Mouse (Mus musculus): ENCODE results near the gene Rbx1. TPM values are rescaled to one million over a fixed set of nuclear protein-coding genes. Genes with fewer than 3 reads are reported as not detected.

Rbx1 gene
- polyA plus RNA-seq, 2 experiments from 2014 or later: 323 to 363 TPM

DNA sequence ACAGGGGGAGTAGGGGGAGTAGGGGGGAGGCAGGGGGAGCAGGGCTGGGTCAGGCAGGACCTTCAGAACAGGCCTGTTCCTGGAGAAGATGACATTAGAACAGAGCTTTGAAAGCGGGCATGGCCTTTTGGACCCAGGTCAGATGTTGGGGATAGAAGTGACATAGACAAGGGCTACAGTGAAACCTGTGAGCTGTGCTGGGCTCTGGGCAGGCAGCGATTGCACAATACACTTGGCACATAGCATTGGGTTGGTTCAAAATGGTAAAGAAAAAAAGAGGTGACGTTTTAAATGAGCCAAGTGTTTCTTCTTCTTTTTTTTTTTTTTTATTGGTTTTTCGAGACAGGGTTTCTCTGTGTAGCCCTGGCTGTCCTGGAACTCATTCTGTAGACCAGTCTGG is 19.4 kb downstream of the Rbx1 start:
- ATAC-seq: no peak

DNA sequence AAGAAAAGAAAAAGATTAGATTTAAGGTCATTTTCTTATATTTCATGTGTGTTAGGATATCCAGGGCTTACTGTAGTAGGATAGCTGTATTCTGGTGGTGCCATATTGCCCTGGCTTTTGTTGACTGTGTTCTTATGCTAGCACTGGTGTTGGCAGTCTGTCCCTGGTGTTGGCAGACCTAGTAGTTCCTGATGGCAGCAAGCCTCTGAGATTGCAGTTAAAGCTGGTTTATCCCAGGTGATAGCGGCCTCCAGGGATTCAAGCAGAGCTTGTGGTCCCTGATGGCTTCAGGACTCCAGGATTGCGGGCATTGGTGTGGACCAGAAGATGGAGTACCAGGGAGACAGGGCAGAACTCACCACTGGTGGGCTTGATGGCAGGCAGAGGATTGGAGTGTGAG is 37.4 kb downstream of the Rbx1 start:
- ATAC-seq: no peak

DNA sequence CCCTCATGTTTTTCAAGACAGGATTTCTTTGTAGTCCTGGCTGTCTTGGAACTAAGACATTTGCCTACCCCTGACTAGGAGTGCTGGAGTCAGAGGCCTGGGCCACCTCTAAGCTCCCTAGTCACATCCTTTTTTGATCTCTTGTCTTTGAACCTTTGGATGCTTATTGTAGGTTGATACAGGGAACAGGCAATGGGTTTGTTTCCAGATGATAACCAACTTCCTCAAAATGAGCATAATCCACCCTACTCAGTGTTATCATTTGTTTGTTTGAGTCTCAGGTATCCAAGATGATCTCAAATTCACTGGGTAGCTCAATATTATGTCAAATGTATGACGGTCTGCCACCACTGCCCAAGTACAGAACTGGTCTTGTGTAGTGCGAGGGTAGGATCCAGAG is 37.9 kb downstream of the Rbx1 start:
- ATAC-seq: no peak

DNA sequence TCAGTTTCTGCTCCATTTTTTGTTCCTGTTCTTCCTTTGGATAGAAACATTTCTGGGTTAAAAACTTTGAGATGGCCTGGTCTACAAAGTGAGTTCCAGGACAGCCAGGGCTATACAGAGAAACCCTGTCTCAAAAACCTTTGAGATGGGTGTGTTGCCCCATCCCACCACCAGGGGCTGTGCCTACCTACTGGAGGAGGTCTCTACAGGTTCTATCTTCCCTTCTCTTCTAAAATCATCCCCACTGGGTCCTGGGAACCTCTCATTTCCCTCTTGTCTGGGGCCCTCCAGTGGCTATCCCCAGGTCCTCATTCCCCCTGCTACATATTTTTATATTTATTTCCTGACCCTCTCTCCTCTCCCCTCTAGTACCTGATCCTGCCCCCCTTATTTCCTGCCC is 41.1 kb downstream of the Rbx1 start:
- peak; percentile 50 for ATAC-seq

DNA sequence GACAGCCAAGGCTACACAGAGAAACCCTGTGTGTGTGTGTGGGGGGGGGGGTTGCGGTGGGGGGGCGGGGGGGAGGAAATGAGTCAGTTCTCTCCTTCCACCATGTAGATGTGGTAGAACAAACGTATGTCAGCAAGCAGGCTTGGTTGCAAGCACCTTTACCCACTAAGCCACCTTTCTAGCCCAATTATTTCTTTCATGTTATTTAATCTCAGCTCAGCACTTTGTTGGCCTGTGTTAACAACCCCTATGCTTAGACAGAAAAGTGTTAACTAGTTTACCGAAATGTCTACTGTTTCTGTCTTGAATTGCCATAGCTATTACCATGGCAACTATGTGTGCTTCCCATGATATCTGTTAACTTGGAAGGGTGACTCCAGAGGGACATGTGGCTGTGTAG is 44.5 kb downstream of the Rbx1 start:
- peak; percentile 26 for ATAC-seq

DNA sequence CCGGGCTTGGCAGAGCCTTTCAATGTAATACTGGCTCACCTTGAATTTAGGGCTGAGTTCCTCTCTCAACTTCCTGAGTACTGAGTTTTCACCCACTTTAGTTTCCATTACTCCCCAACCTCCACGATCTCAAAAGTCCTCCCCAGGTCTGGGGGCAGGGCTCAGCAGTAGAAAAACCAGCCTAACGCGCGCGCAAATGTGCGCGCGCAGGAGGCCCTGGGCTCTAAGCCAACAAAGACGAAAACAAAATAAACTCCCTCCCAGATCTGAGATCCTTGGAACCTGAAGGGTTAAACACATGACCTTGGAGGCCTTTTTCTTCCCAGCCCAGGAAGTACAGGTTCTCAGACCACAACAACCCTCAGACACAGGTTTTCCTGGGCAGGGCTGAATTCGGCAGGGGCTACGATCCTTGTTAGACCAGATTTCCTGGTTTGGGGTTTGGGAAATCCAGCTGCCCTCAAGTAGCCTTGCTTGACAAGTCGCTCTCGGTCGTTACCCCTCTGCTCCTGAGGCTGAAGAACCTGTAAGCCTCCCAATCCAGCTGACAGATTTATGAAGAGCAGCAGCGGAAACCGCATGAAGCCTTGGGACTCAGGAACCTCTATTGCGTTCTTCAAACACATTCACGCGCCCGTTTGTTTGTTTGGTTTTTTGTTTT is 45.6 kb downstream of the Rbx1 start:
- ATAC-seq: peak; percentile 58

DNA sequence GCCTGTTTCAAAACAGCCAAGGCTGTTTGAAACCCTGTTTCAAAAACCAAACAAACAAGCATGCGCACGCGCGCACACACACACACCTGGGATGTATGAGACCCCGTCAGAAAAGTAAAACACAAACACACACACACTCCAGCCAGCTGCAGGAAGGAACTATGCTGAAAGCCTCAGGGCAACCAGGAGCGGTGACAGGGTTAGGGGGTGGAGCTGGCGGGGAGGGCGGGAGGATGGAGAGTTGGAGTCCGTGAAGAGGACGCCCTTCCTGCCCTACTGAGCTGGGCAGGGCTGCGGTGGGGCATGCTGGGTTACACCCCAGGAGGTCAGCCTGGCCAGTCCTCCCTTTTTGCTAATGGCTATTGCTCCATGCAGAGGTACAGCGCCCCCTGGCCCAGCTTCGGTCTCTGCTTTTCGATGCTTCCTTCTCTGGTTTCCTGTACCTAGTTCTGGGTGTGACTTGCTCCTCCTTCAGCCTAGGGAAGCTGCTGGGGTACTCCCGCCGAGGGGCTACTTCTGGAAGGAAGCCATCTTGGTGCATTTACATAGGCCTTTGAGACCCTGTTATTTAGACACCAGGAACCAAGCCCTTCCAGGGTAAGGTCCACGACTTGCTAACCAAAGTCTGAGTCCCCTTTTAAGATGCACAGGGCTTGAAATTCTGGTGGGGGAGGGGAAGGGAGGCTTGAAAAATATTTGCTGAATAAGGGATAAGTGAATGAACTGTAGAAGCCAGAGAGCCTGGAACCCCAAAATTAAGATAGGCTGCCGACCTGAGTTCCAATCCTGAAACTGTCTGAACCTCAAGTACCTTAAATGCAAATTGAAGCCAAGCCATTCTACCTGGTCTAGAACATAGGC is 48.2 kb downstream of the Rbx1 start:
- ATAC-seq: peak; percentile 67

DNA sequence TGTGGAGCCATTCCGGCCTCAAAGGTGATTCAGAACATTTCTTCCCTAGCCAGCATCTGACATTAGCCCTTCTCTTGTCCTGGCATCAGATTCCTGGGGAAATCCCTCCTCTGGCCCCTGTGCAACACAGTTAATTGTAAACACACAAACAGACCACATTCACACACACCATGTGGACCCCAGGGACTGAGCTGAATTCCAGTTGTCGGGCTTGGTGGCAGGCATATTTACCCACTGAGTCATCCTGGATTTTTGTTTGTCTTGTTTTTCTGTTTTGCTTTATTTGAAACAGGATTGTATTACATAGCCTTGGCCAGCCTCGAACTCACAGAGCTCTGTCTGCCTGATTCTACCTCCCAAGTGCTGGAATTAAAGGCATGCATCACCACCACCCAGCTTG is 49.1 kb downstream of the Rbx1 start:
- no peak for ATAC-seq

DNA sequence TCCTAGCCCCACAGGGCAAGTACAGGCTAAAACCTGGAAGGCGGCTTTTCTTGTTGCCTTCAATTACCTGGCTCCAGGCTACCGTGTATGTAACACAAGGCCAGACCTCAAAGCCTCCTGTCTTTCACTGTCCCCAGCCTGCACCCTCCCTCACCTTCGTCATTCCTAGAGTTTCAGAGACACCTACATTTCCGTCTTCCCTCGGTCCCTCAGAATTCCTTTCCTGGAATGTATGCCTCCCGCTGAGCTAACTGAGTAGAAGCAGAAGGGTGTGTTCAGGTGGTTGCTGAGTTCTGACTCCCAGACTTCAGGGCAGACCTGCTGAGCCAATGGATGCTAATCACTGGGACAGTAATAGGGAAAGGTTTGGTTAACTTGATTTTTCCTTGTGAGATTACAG is 51.9 kb downstream of the Rbx1 start:
- ATAC-seq: no peak

DNA sequence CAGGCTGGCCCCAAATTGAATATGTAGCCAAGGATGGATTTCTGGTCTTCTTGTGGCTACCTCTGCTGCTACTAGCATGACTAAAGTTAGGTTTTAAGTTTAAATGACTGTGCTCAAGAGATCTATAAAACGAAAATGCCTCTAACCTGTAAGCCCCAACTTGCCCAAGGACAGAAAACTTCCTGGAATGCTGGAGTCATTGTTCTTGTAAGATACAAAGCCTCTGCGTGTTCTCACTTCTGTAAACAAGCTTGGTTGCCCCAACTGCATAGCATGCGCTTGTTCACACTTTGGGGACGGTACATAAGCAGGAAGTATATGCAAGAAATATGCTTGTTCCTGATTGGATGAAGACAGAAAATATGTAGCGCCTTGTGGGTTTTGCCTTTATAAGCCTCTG is 52.7 kb downstream of the Rbx1 start:
- ATAC-seq: no peak

DNA sequence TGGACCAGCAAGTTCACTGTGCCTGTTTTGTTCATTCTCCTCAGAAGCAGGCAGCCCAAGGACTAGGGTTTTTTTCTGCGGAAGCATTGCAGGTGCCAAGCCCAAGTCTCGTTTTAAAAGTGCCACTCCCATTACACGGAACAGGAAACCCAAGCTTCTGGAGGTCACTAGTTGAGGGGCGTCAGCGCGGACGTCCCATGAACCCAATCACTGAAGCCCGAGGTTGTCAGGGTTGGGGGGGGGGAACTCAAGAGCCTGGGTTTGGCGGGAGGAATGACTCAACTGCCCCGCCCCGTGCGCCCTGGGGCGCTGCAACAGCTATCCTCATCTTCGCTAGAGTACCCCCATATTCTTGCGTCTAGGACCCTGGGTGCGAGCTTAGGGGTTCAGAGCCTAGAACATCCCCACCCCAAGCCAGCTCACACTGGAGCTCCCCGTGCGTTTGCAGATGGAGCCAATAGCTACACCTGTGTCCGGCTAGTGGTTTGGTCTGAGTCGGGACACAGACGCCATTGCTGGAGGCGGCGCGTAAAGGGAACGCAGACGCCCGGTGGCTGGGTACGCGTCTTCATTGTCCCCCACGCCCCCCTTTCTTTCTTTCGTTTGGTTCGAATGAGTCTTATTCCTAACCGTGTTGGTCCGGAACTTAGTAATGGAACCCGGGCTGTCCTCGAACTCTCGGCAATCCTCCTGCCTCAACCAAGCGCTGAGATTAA is 56.1 kb downstream of the Rbx1 start:
- peak; percentile 57 for ATAC-seq

DNA sequence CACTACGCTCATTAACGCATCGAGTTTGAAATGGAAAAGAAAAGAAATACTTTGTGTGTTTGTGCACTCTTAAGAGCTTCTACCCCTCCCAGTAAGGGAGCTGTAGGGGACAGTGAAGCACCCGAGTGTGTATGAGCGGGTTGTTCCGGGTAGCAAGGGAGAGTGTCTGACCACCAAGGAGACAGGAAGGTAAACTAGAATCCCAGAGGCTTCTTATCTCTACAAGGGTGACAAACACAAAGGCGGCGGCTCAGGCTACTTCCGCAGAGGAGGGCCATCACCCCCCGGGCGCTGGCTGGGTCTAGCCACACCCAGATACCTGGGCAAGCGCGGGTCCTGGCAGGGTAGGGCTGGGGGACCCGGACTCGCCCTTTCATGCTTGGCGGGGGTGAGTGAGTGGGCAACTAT is 56.7 kb downstream of the Rbx1 start:
- ATAC-seq: peak; percentile 75

DNA sequence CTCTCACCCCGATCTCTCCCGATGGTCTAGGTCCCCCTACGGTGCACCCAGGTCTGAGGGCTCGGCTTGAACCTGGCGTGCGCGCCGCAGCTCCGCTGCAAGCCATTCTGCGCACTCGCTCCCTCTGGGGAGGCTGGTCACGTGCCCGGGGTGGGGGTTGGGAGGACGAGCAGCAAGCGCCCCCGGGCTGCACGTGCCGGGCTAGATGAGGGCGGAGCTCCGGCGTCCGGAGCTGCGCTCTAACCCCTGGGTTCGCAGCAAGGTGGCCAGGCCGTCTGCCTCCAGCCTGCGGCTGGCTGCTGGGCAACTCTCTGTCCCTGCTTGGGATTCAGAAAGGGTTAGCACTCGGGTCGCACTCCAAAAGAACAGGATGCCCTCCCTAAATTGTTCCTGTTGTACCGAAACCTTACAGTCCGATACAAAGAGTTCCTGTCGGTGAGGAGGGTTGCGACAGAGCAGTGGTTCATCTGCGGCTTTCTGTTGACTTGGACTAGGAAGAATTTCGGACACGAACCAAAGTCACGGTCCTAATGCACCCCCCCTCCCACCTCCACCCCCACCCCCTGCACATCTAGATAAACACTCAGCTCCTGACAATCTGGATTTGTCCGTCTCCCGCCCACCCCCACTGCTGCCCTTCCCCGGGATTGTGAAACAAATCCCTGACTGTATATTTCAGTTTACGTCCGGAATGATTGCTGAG is 57.2 kb downstream of the Rbx1 start:
- ATAC-seq: peak; percentile 80

DNA sequence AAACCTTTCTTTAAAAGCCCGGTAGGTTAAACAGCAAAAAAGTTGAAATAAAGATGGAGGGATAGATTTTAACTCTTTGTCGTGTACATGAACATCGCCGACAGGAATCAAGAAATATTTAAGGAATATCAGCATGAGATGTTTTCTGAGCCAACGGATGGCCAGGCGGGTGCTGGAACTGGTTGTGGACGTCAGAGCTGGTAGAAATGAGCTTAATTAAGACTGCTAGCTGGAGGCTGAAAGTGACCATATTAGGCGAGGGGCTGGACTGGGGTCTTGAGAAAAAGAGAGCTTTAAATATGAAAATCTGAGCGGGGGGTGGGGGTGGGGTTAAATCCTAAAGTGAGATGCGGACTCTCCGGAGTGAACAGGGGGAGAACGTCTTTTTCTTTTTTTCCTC is 57.8 kb downstream of the Rbx1 start:
- ATAC-seq: no peak

Other genes starting within 250 kb of the Rbx1 start
- gene Mchr1, start 230.8 kb upstream of the Rbx1 start, polyA plus RNA-seq (2017; shearing (Covaris generic)): under 1 TPM in 1 of 2 experiments, not detected in 1; 0.30 TPM
- gene Slc25a17, start 105.5 kb upstream of the Rbx1 start, polyA plus RNA-seq (2017; shearing (Covaris generic)): 100 to 1,000 TPM in 1 of 2 experiments, 10 to 100 TPM in 1; 97.9 to 108 TPM
- 100 to 1,000 TPM; 158 to 178 TPM for gene St13, start 66.2 kb upstream of the Rbx1 start, polyA plus RNA-seq (2017; shearing (Covaris generic))
- 1 to 10 TPM; 8.6 to 9.4 TPM for gene Xpnpep3, start 66.2 kb upstream of the Rbx1 start, polyA plus RNA-seq (2017; shearing (Covaris generic))
- gene Dnajb7, start 58.0 kb upstream of the Rbx1 start, polyA plus RNA-seq (2017; shearing (Covaris generic)): 1 to 10 TPM; 2.5 to 2.7 TPM
- gene Ep300, start 119.1 kb downstream of the Rbx1 start, polyA plus RNA-seq (2017; shearing (Covaris generic)): 10 to 100 TPM; 15.5 to 21.7 TPM
- 10 to 100 TPM; 20.2 to 21.0 TPM for gene L3mbtl2, start 197.6 kb downstream of the Rbx1 start, polyA plus RNA-seq (2017; shearing (Covaris generic))
- under 1 TPM; 0.46 to 0.78 TPM for gene Chadl, start 231.0 kb downstream of the Rbx1 start, polyA plus RNA-seq (2017; shearing (Covaris generic))